Mouse (Mus musculus): ENCODE results near the gene Tinagl1.

Gene Tinagl1

GRCm38 (mm10) chr4:130175072-130175711 is at the start of gene Tinagl1:
TSS of gene Tinagl1 (minus strand) at chr4:130175122.
- DNase-seq = no peak

GRCm38 (mm10) chr4:130224071-130224470 is 49.1 kb upstream of the Tinagl1 start:
- DNase-seq = no peak

- no peak for DNase-seq
Measured at GRCm38 (mm10) chr4:130222179-130222578, 47.3 kb upstream of the Tinagl1 start, which contains the start of gene Gm853. TSS of gene Gm853 (minus strand) at chr4:130222401.

- no peak for DNase-seq
Measured at GRCm38 (mm10) chr4:130220176-130220575, 45.3 kb upstream of the Tinagl1 start.

- DNase-seq = no peak
Measured at GRCm38 (mm10) chr4:130215392-130215791, 40.5 kb upstream of the Tinagl1 start.

- no peak for DNase-seq
Measured at GRCm38 (mm10) chr4:130213857-130214256, 38.9 kb upstream of the Tinagl1 start.

GRCm38 (mm10) chr4:130213197-130213596 is 38.3 kb upstream of the Tinagl1 start:
- no peak for DNase-seq

- no peak for DNase-seq
Measured at GRCm38 (mm10) chr4:130212421-130212820, 37.5 kb upstream of the Tinagl1 start.

- no peak for DNase-seq
Measured at GRCm38 (mm10) chr4:130211870-130212269, 36.9 kb upstream of the Tinagl1 start.

- peak; percentile 87 for DNase-seq
Measured at GRCm38 (mm10) chr4:130198694-130199670, 24.1 kb upstream of the Tinagl1 start.

- no peak for DNase-seq
Measured at GRCm38 (mm10) chr4:130196542-130196941, 21.6 kb upstream of the Tinagl1 start.

- DNase-seq = no peak
Measured at GRCm38 (mm10) chr4:130195924-130196323, 21.0 kb upstream of the Tinagl1 start.

GRCm38 (mm10) chr4:130192266-130192665 is 17.3 kb upstream of the Tinagl1 start:
- DNase-seq = no peak

- no peak for DNase-seq
Measured at GRCm38 (mm10) chr4:130189606-130190005, 14.7 kb upstream of the Tinagl1 start.

- peak; percentile 74 for DNase-seq
Measured at GRCm38 (mm10) chr4:130188806-130189297, 13.9 kb upstream of the Tinagl1 start.

- DNase-seq = no peak
Measured at GRCm38 (mm10) chr4:130186891-130187290, 12.0 kb upstream of the Tinagl1 start.

GRCm38 (mm10) chr4:130186450-130186849 is 11.5 kb upstream of the Tinagl1 start:
- no peak for DNase-seq

- DNase-seq = no peak
Measured at GRCm38 (mm10) chr4:130183879-130184278, 9.0 kb upstream of the Tinagl1 start.

GRCm38 (mm10) chr4:130183023-130183422 is 8.1 kb upstream of the Tinagl1 start:
- no peak for DNase-seq

- no peak for DNase-seq
Measured at GRCm38 (mm10) chr4:130181886-130182285, 7.0 kb upstream of the Tinagl1 start.

- DNase-seq = no peak
Measured at GRCm38 (mm10) chr4:130180909-130181602, 6.1 kb upstream of the Tinagl1 start.

- DNase-seq = no peak
Measured at GRCm38 (mm10) chr4:130179876-130180275, 5.0 kb upstream of the Tinagl1 start.

GRCm38 (mm10) chr4:130177536-130177935 is 2.6 kb upstream of the Tinagl1 start:
- DNase-seq = no peak
